In genomic region chr7:72501431-72501830, GRCm38 (mm10) we compare ENCODE assay signal across 27 mouse cellular contexts.
"Had no signal": no experiment of that assay in that cellular context is flagged by ENCODE, and none has a peak within 500 bp of the region (broad histone marks: within the 10 kb centered on the region; RNA-seq: fewer than 3 reads in every experiment).

No protein-coding gene starts in this region.

- H3K27me3 ChIP-seq: heart, embryonic 12.5 days; hindbrain, embryonic 12.5 days; intestine, embryonic 15.5 days; limb, embryonic 12.5 days; liver, embryonic 13.5 days; liver, embryonic 15.5 days had no signal

- H3K36me3 ChIP-seq: heart, embryonic 10.5 days; heart, embryonic 12.5 days; hindbrain, embryonic 10.5 days; hindbrain, embryonic 12.5 days; intestine, embryonic 15.5 days; limb, embryonic 10.5 days; limb, embryonic 12.5 days; liver, embryonic 13.5 days; liver, embryonic 15.5 days had no signal

- H3K4me3 ChIP-seq: gastrocnemius, adult 2 months; heart, adult 2 months; heart, embryonic 10.5 days; heart, embryonic 12.5 days; hindbrain, embryonic 10.5 days; hindbrain, embryonic 12.5 days; intestine, embryonic 15.5 days; layer of hippocampus, adult 2 months; left cerebral cortex, adult 2 months; limb, embryonic 10.5 days; limb, embryonic 12.5 days; liver, embryonic 13.5 days; liver, embryonic 15.5 days had no signal

- ATAC-seq: hindbrain, embryonic 16.5 days; inflammation-experienced regulatory T-cells, adult 6 months; intestine, embryonic 15.5 days; intestine, postnatal 0 days had no signal

- H3K4me2 ChIP-seq: heart, embryonic 12.5 days; hindbrain, embryonic 12.5 days; hindbrain, embryonic 14.5 days; intestine, embryonic 15.5 days; limb, embryonic 12.5 days; liver, embryonic 11.5 days; liver, embryonic 13.5 days; liver, embryonic 15.5 days had no signal

- DNase-seq: gastrocnemius, adult 2 months; gastrocnemius, postnatal 10 days; gastrocnemius, postnatal 25 days; heart, adult 11 months; heart, adult 2 months; heart, postnatal 10 days; heart, postnatal 4 days; kidney, adult 18-20 months; kidney, postnatal 10 days; kidney, postnatal 4 days; liver; liver, embryonic 13.5 days had no signal
